Mouse (Mus musculus) T-helper 2 cell (primary cell): ENCODE measurements around the gene Vav2.

ENCODE experiments used
- in situ Hi-C: fragments of 300-600 bp; cut with MboI, MseI; formaldehyde crosslinking; loops from one replicate; pipeline ENCODE4 v1.15.1; 2025; ENCODE audit warnings: high pct_unique_total_duplicates

Gene Vav2

DNA sequence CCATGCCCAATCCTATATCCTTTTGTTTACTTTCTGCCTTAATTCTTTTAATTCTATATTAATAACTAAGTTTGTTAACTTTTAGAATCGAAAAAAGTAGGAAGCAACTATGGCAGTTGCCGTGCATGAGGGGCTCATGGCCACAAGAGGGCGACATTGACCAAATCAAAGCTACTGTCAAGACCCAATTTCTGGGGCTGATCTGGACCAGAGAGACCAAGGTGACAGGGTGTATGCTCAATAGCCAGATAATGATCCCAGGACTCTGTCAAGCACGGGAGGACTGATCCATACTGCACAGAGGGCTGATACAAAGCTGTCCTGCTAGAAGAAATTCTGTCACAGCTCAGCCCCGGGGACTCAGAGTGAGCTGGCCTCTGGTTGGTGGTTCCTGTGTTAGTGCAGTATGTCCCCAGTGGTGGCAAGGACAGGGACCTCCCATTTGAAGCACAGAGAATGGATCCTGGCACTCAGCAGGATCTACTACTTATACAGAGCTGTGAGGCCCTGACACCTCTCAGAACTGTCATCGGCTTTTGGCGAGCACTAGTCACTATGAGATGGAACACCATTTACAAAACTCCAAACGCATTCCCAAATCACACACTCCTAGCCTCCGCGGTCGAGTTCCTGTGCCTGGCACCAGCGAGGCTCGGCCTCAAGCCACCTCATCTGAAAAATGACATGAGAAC lies 145.8 kb downstream of the Vav2 start:
- in situ Hi-C loops: no loop called here

- in situ Hi-C loops: loop anchor here (10.0 kb wide), 1 partner anchor 486 kb away; no protein-coding TSS in a partner anchor
These were observed 148.0 kb downstream of the Vav2 start for GRCm38 (mm10) chr2:27278859-27279258.

DNA sequence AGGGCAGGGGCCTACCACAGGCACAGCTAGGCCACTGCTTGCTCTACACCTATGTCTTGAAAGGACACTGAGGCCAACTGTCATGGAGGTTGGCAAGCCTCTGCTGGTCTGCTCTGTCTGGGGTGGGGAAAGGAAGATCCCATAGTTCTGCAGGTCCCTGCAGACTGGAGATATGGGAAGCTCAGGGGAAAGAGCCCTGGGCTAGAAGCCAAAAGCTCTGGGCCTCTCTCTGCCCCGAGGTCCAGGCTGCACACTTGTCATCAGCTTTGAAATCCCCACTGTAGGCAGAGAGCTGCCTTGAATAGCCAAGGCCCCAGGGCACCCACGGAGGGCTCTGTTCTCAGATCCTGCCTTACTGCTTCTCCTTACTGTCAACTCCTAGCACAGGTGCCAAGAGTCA lies 158.5 kb downstream of the Vav2 start:
- in situ Hi-C loops: no loop called here

DNA sequence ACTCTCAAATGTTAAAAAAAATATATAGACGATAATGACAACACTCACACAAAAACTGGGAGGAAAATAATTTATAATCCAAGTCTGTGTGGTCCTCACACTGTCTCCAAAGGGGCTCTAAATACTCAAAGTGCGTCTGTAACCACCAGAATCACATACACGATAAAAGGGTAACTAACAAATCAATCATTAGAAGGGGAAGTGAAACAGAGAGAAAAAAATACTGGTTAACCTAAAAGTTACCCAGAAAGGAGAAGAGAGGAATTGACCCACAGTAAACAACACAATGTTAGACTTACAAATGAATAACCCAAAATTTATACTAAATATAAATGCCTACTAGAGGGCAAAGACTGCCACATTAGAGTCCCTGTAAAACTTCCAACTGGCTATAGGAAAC lies 161.0 kb downstream of the Vav2 start:
- in situ Hi-C loops: no loop called here

GRCm38 (mm10) chr2:27262984-27263383 lies 163.8 kb downstream of the Vav2 start:
- in situ Hi-C loops: no loop called here

- in situ Hi-C loops: no loop called here
These were observed 175.4 kb downstream of the Vav2 start for GRCm38 (mm10) chr2:27251434-27251833.

DNA sequence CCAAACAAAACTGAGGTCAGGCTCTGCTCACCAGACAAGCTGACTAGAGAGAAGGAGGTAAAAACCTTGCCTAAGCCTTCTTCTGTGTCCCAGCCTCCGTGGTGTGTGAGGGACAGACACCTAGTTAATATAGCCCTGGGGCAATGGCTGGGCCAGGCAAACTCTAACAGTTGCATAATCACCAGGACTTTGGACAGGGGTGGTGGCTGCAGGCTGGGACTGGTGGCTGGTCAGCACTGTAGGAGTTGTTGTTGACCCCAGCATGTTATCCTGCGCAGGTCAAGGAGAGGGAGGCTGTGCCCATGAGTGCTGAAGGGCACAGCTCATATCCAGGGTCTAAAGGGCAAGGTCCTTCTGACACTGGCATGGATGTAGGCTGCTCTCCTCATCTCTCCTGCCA lies 178.6 kb downstream of the Vav2 start, which contains the start of gene Sardh:
Sardh (minus strand) TSS at position 127 of the 400 bp plus-strand sequence.
- in situ Hi-C loops: no loop called here

DNA sequence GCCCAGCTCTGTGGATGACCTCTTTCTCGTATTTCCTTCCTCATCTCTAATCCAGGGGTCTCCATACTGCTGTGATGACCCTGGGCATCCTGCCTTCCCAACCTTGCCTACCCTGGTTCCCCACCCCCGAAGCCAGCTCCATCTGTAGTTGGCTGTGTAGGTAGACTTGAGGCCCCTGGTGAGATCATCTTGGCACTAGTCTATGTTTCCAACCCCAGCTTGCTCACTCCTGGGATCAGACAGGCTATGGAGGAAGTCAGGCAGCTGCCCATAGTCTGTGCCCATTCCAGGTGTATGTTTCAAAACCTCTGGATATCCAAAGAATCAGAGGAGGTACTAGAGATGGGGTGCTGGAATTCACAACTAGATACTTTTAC lies 179.4 kb downstream of the Vav2 start:
- in situ Hi-C loops: no loop called here

DNA sequence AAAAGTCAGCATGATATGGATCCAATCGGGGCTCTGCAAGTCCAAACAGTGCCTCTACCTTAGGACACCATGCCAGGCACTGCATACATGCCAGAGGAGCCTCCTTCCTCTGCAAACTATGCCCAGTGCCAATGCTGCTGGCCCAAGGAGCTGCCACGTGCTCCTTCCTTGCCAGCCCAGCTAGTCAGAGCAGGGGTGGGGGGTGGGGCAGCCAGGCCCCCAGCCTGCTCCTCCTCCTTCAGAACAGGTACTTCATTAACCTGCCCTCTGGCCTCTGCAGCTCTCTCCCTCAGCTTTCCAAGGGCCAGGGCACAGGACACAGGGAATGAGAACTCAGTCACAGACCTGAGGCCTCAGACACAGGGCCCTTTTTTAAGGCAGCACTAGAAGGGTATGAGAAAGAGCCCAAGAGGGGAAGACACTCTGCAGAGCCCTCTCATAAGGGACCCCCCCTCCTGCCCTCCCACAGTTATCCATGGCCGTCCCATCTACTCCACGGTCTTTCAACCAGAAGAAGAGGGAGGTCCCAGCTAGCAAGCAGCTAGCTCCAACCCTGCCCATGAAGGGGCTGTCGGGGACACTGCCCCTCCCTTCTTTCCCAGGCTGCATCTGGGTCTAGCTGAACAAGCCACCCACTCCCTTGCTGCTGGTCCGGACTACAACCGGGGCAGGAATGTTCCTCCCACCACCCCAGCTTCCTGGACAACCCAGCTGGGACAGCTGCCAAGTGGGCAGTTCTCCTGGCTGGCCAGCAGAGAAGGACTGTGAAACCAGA lies 179.9 kb downstream of the Vav2 start:
- in situ Hi-C loops: no loop called here

GRCm38 (mm10) chr2:27245947-27246346 lies 180.9 kb downstream of the Vav2 start:
- in situ Hi-C loops: no loop called here

DNA sequence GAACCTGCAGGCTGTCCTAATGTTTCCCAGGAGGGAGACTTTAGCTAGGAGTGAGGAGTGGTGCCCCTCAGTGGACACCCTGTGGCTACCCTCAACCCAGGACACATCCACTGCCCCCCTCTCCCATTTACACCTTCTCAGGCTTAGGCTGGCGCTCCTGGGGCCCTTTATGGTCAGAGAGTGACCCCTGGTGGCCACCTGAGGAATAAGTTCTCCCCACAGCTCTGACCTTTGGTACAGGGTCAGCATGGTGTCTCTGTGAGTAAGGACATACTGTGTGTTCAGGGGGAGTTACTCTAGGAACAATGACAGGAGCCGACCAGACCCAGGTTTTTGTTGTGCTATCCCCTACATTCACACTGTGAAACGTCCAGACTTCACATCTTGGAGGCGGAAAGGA lies 189.5 kb downstream of the Vav2 start:
- in situ Hi-C loops: loop anchor here (5.0 to 10.0 kb wide), 3 partner anchors 113 to 195 kb away; partner anchors contain the start of gene Adamtsl2

- in situ Hi-C loops: loop anchor here (5.0 to 10.0 kb wide), 3 partner anchors 111 to 193 kb away; partner anchors contain the start of gene Adamtsl2
These were observed 191.1 kb downstream of the Vav2 start for GRCm38 (mm10) chr2:27235729-27236128.

DNA sequence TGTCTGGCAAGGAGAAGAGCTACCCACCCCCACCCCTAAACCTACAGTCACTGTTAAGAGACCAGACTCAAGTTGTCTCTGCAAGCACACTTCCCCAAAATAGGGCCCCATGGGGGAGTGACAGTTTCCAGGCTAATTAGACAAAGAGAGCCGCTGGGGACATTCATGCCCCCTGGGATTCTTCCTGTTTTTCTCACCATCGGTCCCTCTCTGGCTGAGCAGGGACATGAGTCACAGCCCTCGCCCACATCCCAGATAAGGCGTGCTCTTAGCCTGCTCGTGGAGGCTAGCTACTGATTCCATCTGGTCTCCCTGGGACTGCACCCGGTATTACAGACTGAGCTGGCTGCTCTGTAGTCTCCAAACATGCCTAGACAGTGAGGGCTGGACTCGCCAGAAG lies 194.5 kb downstream of the Vav2 start:
- in situ Hi-C loops: loop anchor here (10.0 kb wide), 1 partner anchor 108 kb away; no protein-coding TSS in a partner anchor

- in situ Hi-C loops: loop anchor here (10.0 kb wide), 1 partner anchor 105 kb away; no protein-coding TSS in a partner anchor
These were observed 197.2 kb downstream of the Vav2 start for GRCm38 (mm10) chr2:27229481-27230105.

DNA sequence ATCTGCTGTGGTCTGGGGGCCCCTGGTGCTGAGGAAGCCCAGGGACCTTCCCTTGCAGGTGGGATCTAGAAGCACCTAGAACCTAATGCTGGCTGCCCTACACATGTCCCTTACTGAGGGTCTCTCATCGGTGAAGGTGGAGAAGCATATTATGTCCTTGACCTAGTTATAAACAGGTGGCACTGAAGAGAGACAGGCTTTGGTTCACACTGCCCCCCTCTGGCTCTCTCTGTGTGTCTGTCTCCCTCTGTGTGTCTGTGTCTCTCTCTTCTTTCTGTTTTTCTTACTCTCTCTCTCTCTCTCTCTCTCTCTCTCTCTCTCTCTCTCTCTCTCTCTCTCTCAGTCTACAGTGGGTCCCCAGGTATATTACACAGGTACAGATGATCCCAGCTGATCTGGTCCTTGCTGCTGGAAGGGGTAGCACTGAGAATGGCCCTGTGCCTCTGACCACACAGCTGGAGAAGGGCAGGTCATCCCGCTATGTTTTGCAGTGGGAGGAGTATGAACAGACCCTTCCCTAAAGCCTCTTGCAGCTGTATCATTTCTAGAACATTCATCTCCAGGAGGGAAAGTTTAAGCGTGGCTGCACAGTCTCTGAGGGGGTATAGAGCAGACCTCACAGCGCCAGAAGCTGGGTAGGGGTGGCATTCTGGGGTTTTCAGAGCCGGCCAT lies 197.9 kb downstream of the Vav2 start:
- in situ Hi-C loops: no loop called here

DNA sequence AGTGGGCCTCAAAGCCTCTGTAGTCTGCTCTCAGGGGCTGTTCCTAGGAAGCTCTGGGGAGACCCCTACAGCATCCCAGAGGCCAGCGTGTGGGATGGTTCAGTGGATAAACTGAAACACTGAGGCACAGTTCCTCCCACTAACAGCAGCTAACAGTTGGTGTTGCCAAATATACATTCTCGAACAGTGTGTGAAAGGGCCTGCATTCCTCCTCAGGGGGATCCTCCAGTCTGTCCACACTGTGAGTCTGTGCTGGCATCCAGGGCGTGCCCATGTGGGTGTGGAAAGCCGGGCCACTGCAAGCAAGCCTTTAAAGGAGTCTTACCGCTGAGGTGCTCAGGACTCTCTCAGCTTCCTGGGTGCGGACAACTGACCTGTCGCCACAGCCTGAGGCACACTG lies 200.3 kb downstream of the Vav2 start:
- in situ Hi-C loops: no loop called here

- in situ Hi-C loops: no loop called here
These were observed 203.8 kb downstream of the Vav2 start for GRCm38 (mm10) chr2:27223012-27223421.

- in situ Hi-C loops: no loop called here
These were observed 208.3 kb downstream of the Vav2 start for GRCm38 (mm10) chr2:27218569-27218968.

DNA sequence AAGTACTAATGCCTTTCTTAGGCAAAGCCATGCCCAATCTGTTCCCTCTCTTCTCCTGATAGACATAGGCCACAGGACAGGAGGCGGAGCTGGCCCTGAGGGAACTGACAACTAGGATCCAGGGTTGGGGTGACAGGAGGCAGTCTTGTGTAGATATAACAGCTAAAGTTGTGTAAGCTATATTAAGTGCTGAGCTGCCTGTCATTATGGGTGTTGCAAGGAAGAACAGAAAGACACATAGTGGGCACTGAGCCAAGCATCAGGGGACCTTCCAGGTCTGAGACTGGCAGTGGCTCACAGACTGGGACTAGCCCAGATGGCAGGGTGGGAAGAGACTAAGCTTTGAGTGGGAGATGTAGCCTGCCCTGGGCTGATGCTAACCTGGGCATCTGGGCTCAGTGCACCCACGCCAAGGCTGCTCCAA lies 208.7 kb downstream of the Vav2 start:
- in situ Hi-C loops: no loop called here

- in situ Hi-C loops: no loop called here
These were observed 211.3 kb downstream of the Vav2 start for GRCm38 (mm10) chr2:27215537-27215936.
